Mouse (Mus musculus): ENCODE data around the gene Efcab3. TPM values are rescaled to one million over a fixed set of nuclear protein-coding genes. Genes with fewer than 3 reads are reported as not detected.
A peak's percentile ranks its signal among the peaks of the same experiment; 100 is the strongest.
"Not testable (repeated sequence)": the region's sequence is repeated elsewhere in the genome, so short reads cannot be mapped to it uniquely, and the experiment has no call there.

Gene Efcab3
- polyA plus RNA-seq (2015; fragmentation: Nextera tagmentation; extraction: Ambion mirVana): not detected in 2 replicates

- Histone ChIP-seq H3K36me3 (no peaks in the 10 kb centered on the region), H3K27ac (replicated peaks) (no peak within 1 kb of the TSS), H3K4me1 (no peaks in the 10 kb centered on the region), H3K27me3 (replicated peaks) (no peaks in the 10 kb centered on the region), H3K9ac (no peak within 1 kb of the TSS), H3K9me3 (no peaks in the 10 kb centered on the region), H3K4me2 (no peak within 1 kb of the TSS), H3K4me3 (no peak within 1 kb of the TSS)
- WGBS: 82% methylated on average over 5 of the region's 5 CpGs
- ATAC-seq (ENCODE audit: extremely low read depth, insufficient number of reproducible peaks, low FRiP score, low TSS enrichment): no peak
Measured at GRCm38 (mm10) chr11:105063292-105063691, at the start of gene Efcab3. TSS of gene Efcab3 (plus strand) at chr11:105063592.

DNA sequence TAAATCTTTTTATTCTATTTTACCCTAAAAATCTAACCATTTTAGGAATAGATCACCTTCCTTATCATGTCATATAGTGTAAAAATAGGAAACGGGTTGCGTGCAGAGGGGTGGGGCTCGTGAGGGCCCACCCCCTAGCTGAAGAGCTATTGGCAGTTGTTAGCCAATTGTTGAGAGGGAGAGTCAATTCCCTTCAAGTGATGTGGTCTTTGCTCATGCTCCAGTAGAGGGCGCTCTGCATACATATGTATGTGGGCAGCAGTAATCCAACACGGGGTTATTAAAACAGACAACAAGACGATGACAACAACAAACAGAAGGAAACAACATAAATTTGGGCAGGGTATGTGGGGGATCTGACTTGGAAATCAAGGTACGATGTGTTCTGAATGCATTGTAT, 42.3 kb upstream of the Efcab3 start:
- Histone ChIP-seq H3K4me2 (no peak overlapping the region), H3K27ac (replicated peaks) (no peak overlapping the region), H3K36me3 (no peaks in the 10 kb centered on the region), H3K9ac (no peak overlapping the region), H3K27me3 (replicated peaks) (no peaks in the 10 kb centered on the region), H3K9me3 (no peaks in the 10 kb centered on the region), H3K4me1 (no peaks in the 10 kb centered on the region), H3K4me3 (no peak overlapping the region)
- 58% methylated on average over 7 of the region's 7 CpGs for WGBS
- no peak for ATAC-seq (ENCODE audit: extremely low read depth, insufficient number of reproducible peaks, low FRiP score, low TSS enrichment)

GRCm38 (mm10) chr11:105028744-105029348, 34.5 kb upstream of the Efcab3 start:
- Histone ChIP-seq H3K9me3 (no peaks in the 10 kb centered on the region), H3K4me3 (no peak overlapping the region), H3K36me3 (no peaks in the 10 kb centered on the region), H3K27me3 (replicated peaks) (no peaks in the 10 kb centered on the region), H3K27ac (replicated peaks) (no peak overlapping the region), H3K4me1 (peaks cover 26% of the 10 kb centered on the region), H3K4me2 (peak overlapping the region; percentile 14; the same call in 1 of the 2 replicates), H3K9ac (peak overlapping the region; percentile 47; the same call in 1 of the 2 replicates)
- no peak for ATAC-seq (ENCODE audit: extremely low read depth, insufficient number of reproducible peaks, low FRiP score, low TSS enrichment)
- 17% methylated on average over 6 of the region's 6 CpGs for WGBS

DNA sequence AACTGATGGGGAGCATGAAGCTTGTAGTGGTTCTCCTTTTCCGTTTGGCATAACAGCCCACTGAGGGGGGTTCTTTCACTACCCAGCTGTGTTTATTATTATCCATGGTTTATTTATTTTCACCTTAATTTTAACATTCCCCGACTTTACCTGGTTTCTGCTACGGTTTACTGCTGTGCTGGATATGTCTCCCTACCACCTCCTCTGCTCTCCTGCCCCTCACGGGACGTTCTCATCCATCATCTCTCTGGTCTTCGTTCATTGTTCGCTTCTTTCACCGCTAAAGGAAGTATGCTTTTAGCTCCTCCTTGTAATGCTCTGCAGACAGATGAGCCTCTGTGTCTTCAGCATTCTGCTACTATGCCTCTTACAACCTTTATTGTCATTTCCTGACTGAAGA, 33.9 kb upstream of the Efcab3 start:
- H3K27me3 ChIP-seq (replicated peaks): no peaks in the 10 kb centered on the region
- H3K4me2 ChIP-seq: no peak overlapping the region
- no peak overlapping the region for H3K9ac ChIP-seq
- H3K9me3 ChIP-seq: no peaks in the 10 kb centered on the region
- no peaks in the 10 kb centered on the region for H3K36me3 ChIP-seq
- H3K4me3 ChIP-seq: no peak overlapping the region
- peaks cover 26% of the 10 kb centered on the region for H3K4me1 ChIP-seq
- 52% methylated on average over 8 of the region's 8 CpGs for WGBS
- no peak for ATAC-seq (ENCODE audit: extremely low read depth, insufficient number of reproducible peaks, low FRiP score, low TSS enrichment)
- H3K27ac ChIP-seq (replicated peaks): no peak overlapping the region

DNA sequence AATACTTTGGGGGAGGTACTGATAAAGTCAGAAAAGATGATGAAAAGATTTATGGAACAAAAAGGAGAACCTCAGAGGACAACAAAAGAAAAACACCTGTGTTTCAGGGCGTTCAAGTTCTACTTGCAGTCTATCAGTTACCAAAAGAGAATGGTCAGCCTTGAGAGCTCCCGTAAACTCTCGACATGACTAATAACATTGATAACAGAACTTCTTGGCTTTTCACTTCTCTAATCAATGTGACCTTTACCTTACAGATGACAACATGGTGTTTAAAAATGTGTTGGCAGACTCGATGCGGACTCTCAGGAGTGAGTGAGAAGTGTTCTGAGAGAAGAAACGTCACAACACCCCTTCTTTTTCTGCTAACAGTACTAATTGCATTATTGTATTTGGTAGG, 33.2 kb upstream of the Efcab3 start:
- Histone ChIP-seq H3K4me1 (peaks cover 26% of the 10 kb centered on the region), H3K4me2 (no peak overlapping the region), H3K36me3 (no peaks in the 10 kb centered on the region), H3K27ac (replicated peaks) (no peak overlapping the region), H3K9ac (no peak overlapping the region), H3K4me3 (no peak overlapping the region), H3K27me3 (replicated peaks) (no peaks in the 10 kb centered on the region), H3K9me3 (no peaks in the 10 kb centered on the region)
- no peak for ATAC-seq (ENCODE audit: extremely low read depth, insufficient number of reproducible peaks, low FRiP score, low TSS enrichment)
- 31% methylated on average over 6 of the region's 6 CpGs for WGBS

DNA sequence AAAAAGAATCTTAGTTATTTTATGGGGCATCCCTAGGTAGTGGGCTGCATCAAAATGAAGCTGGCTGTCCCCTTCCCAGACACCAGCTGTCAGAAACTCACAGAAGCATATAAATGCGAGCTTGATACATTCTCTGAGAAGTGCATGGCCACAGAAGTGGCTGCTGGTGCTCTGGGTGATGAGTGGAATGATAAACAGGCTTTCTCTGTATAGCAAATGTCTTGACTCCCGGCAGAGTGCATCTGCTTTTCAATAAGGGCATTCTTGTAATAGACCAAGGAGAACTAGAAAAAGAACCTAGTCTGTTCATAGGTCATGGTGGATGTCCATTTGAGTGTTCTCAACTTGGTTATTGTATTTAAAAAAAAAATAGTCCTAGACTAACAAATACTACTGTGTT, 32.3 kb upstream of the Efcab3 start:
- Histone ChIP-seq H3K4me2 (no peak overlapping the region), H3K4me3 (no peak overlapping the region), H3K27me3 (replicated peaks) (no peaks in the 10 kb centered on the region), H3K27ac (replicated peaks) (no peak overlapping the region), H3K9ac (no peak overlapping the region), H3K36me3 (no peaks in the 10 kb centered on the region), H3K9me3 (no peaks in the 10 kb centered on the region), H3K4me1 (peaks cover 26% of the 10 kb centered on the region)
- 40% methylated on average over 2 of the region's 2 CpGs for WGBS
- ATAC-seq (ENCODE audit: extremely low read depth, insufficient number of reproducible peaks, low FRiP score, low TSS enrichment): no peak

GRCm38 (mm10) chr11:105035081-105035480, 28.3 kb upstream of the Efcab3 start:
- WGBS: 78% methylated on average over 1 of the region's 1 CpGs
- peaks cover 12% of the 10 kb centered on the region for H3K4me1 ChIP-seq
- H3K27ac ChIP-seq (replicated peaks): no peak overlapping the region
- no peak overlapping the region for H3K4me2 ChIP-seq
- no peak overlapping the region for H3K4me3 ChIP-seq
- H3K36me3 ChIP-seq: no peaks in the 10 kb centered on the region
- ATAC-seq (ENCODE audit: extremely low read depth, insufficient number of reproducible peaks, low FRiP score, low TSS enrichment): no peak
- H3K27me3 ChIP-seq (replicated peaks): no peaks in the 10 kb centered on the region
- H3K9me3 ChIP-seq: no peaks in the 10 kb centered on the region
- no peak overlapping the region for H3K9ac ChIP-seq

DNA sequence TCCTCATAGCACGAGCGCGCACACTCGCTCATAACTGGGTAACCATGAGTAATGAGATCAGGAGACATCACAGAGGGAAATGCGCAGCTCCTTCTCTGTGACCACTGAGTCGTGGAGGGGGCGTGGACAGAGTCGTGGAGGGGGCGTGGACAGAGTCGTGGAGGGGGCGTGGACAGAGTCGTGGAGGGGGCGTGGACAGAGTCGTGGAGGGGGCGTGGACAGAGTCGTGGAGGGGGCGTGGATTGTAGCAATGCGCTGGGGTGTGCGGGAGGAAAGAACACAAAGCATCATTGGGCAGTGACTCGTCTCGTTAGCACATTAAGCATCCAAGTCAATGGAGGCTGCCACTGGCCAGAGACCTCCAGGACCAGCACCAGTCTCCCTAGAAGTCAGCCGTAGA, 49.1 kb downstream of the Efcab3 start:
- 0 out of 2 replicates have a peak overlapping the region, but pooled peaks have one; percentile 9 for H3K4me2 ChIP-seq
- not testable (repeated sequence) for H3K9ac ChIP-seq; ATAC-seq (ENCODE audit: extremely low read depth, insufficient number of reproducible peaks, low FRiP score, low TSS enrichment)

DNA sequence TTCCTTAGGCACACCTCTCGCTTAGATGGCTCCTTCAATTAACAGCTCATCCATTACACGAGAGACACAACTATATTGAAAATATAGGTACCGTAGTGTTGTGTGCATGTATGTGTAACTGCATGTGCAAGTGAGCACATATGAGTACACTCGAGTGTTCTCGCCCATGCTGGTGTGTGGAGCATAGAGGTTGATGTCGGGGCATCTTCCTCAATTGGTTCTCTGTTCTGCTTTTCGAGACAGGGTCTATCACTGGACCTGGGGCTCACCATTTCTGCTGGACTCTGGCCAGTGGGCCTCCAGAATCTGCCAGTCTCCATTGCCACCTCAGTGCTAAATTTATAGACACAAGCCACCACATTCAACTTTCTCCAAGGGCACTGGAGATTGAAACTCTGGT, 54.4 kb downstream of the Efcab3 start:
- no peak overlapping the region for H3K4me3 ChIP-seq
- H3K4me2 ChIP-seq: no peak overlapping the region
- H3K27me3 ChIP-seq (replicated peaks): no peaks in the 10 kb centered on the region
- no peaks in the 10 kb centered on the region for H3K36me3 ChIP-seq
- no peaks in the 10 kb centered on the region for H3K4me1 ChIP-seq
- ATAC-seq (ENCODE audit: extremely low read depth, insufficient number of reproducible peaks, low FRiP score, low TSS enrichment): no peak
- H3K27ac ChIP-seq (replicated peaks): no peak overlapping the region
- H3K9me3 ChIP-seq: no peaks in the 10 kb centered on the region
- H3K9ac ChIP-seq: no peak overlapping the region
- WGBS: 75% methylated on average over 7 of the region's 7 CpGs

More for the DNA sequence above, 49.1 kb downstream of the Efcab3 start:
- not testable (repeated sequence) for H3K4me3 ChIP-seq; H3K4me1 ChIP-seq; H3K27ac ChIP-seq (replicated peaks); H3K9me3 ChIP-seq; H3K36me3 ChIP-seq; H3K27me3 ChIP-seq (replicated peaks)
- WGBS: 72% methylated on average over 22 of the region's 22 CpGs

DNA sequence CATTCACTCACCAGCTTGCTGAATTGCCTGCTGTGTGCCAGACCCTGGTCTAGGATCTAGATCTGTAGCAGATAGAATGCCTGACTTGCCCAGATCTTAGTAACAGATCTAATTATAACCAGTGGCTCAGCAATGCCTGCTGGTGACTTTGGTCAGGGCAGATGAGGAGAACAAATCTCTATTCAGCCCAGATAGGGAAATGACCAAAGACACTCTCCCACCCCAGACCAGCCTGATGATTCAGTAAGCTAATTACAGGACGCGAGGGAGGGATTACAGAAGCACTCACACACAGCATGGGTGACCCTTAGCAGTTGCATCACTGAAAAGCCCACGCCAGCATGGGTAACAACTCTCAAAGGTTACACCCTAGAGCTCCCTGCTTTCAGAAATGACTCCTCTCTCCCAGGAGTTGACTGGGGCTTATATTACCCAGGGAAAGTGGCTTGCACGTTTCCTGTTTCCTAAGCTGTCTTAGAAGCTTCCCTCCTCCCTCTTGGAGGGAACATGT, 57.2 kb downstream of the Efcab3 start:
- Histone ChIP-seq H3K9ac (no peak overlapping the region), H3K27ac (replicated peaks) (no peak overlapping the region), H3K4me3 (no peak overlapping the region), H3K27me3 (replicated peaks) (no peaks in the 10 kb centered on the region), H3K9me3 (no peaks in the 10 kb centered on the region), H3K4me1 (no peaks in the 10 kb centered on the region), H3K4me2 (no peak overlapping the region), H3K36me3 (no peaks in the 10 kb centered on the region)
- ATAC-seq (ENCODE audit: extremely low read depth, insufficient number of reproducible peaks, low FRiP score, low TSS enrichment): no peak
- 15% methylated on average over 4 of the region's 4 CpGs for WGBS

DNA sequence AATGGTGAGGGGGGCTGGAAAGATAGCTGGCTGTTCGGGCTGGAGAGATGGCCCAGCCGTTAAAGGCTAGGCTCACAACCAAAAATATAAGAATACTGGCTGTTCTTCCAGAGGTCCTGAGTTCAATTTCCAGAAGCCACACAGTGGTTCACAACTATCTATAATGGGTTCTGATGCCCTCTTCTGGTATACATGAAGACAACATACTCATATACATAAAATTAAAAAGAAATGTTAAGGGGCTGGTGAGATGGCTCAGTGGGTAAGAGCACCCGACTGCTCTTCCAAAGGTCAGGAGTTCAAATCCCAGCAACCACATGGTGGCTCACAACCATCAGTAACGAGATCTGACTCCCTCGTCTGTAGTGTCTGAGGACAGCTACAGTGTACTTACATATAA, 58.4 kb downstream of the Efcab3 start:
- H3K9ac ChIP-seq; H3K27ac ChIP-seq (replicated peaks); H3K36me3 ChIP-seq; H3K27me3 ChIP-seq (replicated peaks); H3K4me3 ChIP-seq; ATAC-seq (ENCODE audit: extremely low read depth, insufficient number of reproducible peaks, low FRiP score, low TSS enrichment); H3K9me3 ChIP-seq; H3K4me1 ChIP-seq; H3K4me2 ChIP-seq: not testable (repeated sequence)
- WGBS: 67% methylated on average over 5 of the region's 5 CpGs

GRCm38 (mm10) chr11:105123986-105124385, 60.6 kb downstream of the Efcab3 start:
- Histone ChIP-seq H3K36me3 (peaks cover 4% of the 10 kb centered on the region), H3K4me3 (no peak overlapping the region), H3K27me3 (replicated peaks) (no peaks in the 10 kb centered on the region), H3K9me3 (no peaks in the 10 kb centered on the region), H3K9ac (no peak overlapping the region), H3K4me1 (peaks cover 13% of the 10 kb centered on the region), H3K27ac (replicated peaks) (no peak overlapping the region), H3K4me2 (no peak overlapping the region)
- ATAC-seq (ENCODE audit: extremely low read depth, insufficient number of reproducible peaks, low FRiP score, low TSS enrichment): no peak
- WGBS: 10% methylated on average over 9 of the region's 9 CpGs
